Mouse (Mus musculus) layer of hippocampus, adult 9-10 months (tissue): ENCODE results near the gene Tmc5.

Source experiments
- DNase-seq: peaks from one replicate; pipeline ENCODE4 v3.0.0; 2022; ENCODE audit warnings: low spot score

Tmc5 gene

DNA sequence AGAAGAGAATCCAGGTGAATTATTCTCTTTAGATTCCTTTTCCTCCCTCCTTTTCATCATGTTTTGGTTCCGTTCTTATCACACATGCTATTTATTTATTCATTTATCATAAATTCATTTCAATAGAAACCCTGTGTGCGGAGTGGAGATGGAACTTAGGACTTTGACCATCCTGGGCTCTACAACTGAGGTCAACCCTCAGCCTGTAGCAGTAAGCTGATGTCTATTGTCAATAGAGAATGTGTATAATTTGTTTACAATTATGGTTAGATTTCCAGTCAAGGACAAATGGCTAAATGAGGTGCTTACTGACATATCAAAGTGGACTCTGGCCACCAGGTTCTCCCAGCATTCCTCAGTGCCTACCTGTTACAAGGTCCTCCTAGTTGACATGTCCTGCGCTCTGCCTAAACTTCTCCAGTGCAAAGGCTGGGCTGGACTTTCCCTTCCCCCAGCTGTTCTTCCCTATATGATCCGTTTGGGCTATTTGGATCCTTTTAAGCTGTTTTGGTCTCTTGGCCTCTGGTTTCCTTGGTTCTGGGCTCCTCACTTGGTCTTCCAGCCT lies 14.2 kb downstream of the Tmc5 start:
- DNase-seq: no peak

DNA sequence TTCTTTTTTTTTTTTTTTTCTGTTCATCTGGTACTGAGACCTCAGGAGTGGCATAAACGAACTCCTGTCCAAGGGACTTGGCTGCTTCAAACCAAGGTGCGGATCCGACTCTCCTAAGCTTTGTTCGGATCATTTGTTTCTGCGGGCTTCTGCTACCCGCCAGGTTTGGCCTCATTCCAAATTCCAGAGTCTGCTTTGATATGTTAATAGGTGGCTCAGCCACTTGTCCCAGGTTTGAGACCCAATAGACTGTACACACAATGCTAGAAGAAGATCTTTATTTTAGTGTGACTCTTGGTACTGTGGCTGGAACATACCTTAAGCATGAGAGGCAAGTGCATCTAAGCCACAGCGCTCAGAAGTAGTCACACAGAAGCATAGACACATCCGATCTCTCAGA lies 14.8 kb downstream of the Tmc5 start:
- DNase-seq: no peak

DNA sequence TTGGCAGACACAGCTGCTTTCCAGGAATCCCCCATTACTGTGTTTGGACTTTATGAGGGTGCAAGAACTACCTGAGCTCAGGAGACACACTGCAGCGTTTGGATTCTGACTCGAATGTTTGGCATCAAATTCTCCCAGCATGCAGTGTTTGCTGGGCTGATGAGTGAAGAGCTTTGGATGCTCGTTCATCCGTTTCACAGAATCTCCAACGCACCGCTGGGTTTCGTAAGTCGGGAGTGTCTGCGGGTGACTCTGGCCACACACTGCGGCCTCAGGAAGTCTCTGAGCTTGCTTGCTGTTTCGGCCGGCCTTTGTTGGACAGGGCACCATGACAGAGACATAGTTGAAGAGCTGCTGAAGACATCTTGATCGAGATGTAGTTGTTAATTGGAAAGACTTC lies 17.0 kb downstream of the Tmc5 start:
- no peak for DNase-seq

- no peak for DNase-seq
These were observed 21.0 kb downstream of the Tmc5 start for GRCm38 (mm10) chr7:118618104-118618503.

GRCm38 (mm10) chr7:118620243-118620906 lies 23.3 kb downstream of the Tmc5 start:
- DNase-seq: no peak

- no peak for DNase-seq
These were observed 24.0 kb downstream of the Tmc5 start for GRCm38 (mm10) chr7:118621094-118621493.

GRCm38 (mm10) chr7:118627550-118628298 lies 30.6 kb downstream of the Tmc5 start:
- no peak for DNase-seq

- no peak for DNase-seq
These were observed 36.0 kb downstream of the Tmc5 start for GRCm38 (mm10) chr7:118633094-118633493.

GRCm38 (mm10) chr7:118633951-118634350 lies 36.9 kb downstream of the Tmc5 start:
- peak; percentile 10 for DNase-seq

- no peak for DNase-seq
These were observed 40.4 kb downstream of the Tmc5 start for GRCm38 (mm10) chr7:118637466-118637865.

- no peak for DNase-seq
These were observed 49.1 kb downstream of the Tmc5 start for GRCm38 (mm10) chr7:118646237-118646636.

GRCm38 (mm10) chr7:118649328-118649727 lies 52.2 kb downstream of the Tmc5 start:
- no peak for DNase-seq

DNA sequence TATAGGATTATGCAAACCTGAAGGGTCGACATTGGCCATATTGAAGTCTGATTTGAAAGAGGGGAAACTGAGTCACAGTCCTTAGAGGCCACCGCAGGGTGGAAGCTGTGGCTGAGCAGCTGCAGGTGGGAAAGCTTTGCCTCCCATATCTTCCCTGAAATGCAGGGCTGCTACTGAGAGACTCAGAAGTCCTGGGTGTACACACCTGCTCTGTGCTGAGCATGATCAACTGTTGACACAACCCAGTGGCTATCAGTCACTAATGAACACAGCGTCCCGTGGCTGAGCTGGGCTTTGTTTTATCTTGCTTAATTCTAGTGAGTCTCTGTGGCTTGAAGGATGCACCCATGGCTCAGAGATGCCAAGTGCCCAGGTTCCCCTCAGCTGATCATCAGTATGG lies 53.0 kb downstream of the Tmc5 start:
- DNase-seq: no peak

DNA sequence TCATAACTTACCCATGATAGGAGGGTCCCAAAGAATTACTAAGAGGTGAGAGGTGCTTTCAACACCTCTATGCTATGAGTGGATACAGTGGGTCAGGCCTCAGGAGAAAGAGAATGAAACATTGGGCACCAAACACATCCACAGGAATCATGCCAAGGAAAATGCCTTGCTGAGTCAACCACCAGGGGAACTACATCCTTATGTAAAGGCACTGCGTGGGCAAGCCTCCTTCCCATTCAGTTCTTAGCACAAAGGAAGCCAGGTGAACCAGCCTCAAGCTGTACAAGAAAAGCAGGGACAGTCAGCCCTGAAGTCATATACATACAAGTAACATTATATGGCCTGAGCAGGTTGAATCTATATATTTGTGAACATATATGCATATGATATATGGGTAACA lies 53.8 kb downstream of the Tmc5 start:
- DNase-seq: no peak

DNA sequence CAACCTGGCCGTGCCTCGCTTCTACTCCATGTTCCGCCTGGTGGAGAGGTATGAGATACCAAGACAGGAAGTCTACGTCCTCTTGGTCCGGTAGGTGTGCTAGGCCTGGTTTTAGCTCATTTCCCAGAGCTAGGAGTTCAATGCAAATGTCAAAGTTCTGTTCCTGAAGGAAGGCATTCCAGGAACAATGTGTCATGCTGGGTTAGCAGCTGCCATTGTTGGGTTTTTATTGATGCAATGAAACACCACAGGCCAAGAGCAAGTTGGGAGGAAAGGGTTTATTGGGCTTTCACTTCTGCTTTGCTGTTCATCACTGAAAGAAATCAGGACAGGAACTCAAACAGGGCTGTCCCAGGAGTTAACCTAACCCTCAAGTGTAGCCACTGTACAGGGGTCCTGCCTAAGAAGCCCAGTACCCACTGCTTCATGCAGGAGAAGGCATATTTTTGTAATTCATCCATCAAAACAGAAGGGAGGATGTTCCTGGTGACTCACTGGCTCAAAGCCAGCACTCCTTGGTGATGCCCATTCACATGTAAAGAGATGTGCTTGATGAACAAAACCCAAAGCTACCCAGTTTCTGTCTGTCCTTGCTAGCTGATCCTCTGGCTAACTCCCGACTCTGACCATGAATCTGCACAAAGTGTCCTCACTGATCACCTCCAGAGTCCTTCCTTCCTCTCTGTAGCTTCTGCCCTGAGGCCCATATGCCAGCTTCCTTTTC lies 55.6 kb downstream of the Tmc5 start:
- no peak for DNase-seq

GRCm38 (mm10) chr7:118656730-118657129 lies 59.6 kb downstream of the Tmc5 start:
- DNase-seq: no peak

DNA sequence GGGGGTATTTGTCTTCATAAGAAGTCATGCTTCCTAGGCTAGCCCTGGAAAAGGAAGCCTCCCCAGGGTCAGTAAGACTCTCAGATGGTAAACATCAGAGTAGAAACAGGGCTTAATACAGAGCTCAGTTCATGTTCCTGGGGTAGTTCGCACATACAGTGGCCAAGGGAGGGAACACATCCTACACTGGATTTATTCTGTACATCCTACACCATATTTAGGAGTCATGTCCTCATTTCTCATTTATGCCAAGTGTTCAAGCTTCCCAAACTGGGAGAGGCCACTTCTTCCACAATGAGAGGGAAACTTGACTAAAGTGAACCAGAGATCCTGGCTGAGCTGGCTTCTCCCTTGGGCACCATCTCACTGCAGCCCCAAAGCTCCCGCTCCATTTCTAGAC lies 70.7 kb downstream of the Tmc5 start:
- no peak for DNase-seq

GRCm38 (mm10) chr7:118670142-118670541 lies 73.0 kb downstream of the Tmc5 start:
- DNase-seq: no peak

DNA sequence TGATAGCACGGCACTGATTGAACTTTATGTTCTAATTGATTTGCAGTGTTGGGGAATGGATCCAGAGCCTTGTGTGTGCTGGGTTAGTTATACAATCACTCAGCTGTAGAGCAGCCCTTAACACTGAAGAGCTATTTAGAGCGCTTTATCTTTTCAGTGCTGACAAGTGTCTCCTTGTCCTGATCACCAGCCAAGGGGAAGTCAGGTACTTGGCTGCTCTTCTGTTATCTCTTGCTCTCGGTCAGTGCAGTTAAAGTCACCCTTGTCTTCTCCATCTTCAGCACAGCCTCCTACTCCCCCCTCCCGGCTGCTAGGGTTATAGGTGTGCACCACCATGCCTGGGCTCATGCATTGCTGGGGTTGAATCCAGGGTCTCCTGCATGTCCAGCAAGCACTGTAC lies 79.7 kb downstream of the Tmc5 start:
- no peak for DNase-seq

DNA sequence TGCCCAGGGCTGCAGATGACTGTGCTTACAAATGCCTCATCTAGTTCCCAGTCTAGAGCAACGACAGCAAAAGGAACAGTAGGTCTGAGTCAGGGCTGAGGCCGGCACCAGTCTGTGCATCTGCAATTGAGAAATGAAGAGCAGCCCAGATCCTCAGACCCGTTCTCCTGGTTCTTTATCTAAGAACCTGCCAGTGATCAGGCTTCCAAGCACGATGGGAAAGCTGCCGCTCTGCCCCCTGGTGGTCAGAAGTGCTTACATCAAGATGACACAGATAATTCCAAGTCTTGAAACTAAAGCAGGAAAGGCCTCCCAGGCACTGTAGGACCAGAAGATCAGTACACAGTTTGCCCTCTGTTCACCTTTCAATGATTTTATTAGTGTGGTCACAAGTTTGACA lies 91.1 kb downstream of the Tmc5 start:
- no peak for DNase-seq

DNA sequence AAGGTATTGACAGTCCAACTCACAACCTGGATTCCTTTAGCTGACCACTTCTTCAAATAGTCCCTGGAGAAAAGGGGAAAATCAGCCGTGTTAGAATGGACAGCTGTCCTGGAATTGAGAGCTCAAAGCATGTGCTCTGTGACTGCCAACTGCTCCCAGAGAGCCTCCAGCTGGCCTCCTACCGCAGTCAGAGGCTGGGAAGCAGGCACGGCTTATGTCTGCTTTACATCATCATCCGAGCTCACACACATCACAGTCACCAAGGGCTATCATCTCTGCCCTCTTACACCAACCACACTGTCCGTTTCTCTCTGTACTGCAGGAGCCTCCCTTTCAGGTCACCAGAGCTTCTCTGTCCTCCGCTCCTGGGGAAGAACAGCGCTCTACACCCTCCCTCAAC lies 92.0 kb downstream of the Tmc5 start:
- DNase-seq: no peak

DNA sequence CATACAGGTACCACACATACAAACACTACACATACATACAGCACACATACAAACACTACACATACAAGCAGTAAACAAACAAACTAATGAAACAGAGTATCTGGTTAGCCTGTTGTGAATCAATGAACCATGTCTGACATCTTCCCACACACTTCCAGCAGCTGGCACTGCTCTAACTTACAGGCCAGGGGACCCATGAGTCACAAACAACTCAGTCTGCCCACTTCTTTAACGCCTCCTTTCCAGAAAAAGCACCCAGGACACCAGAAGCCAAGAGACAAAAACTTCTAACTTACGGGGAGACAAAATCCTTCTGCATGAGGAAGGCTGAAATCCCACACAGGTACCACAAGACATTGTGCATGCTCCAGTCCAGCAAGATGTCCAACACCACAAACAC lies 94.2 kb downstream of the Tmc5 start:
- no peak for DNase-seq

DNA sequence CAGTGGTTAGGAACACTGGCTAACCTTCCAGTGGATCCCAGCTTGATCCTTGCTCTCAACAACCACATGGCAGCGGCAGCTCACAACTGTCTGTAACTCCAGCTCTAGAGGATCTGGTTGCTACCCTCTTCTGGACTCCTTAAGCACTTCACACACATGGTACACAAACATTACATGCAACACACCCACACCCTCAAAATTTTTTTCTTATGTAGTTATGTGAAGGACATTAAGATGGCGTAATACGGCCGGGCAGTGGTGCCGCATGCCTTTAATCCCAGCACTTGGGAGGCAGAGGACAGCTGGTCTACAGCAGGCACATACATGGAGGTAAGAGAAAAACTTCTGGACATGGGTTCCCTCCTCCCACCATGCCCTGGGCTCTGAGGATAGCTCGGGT lies 99.0 kb downstream of the Tmc5 start:
- no peak for DNase-seq
